Mouse (Mus musculus) erythroid progenitor cell, adult 5-6 weeks (primary cell): ENCODE data around the gene BC030500. TPM values are rescaled to one million over a fixed set of nuclear protein-coding genes. Genes with fewer than 3 reads are reported as not detected.

ENCODE experiments used
- ATAC-seq: replicated peaks from 2 replicates; pipeline ENCODE4 v1.8.0; 2016; ENCODE audit warnings: moderate number of reproducible peaks, mild to moderate bottlenecking, moderate TSS enrichment, inconsistent platforms; ENCODE audit not compliant: poor library complexity, low FRiP score, severe bottlenecking
- total RNA-seq, 2 experiments: library from RNA; stranded (forward) in 1 of 2; stranded (reverse) in 1 of 2; fragments of 150-400 nt in 1 of 2; fragments of 186-747, 209-891 nt in 1 of 2; gene quantifications; 2 replicates each; pipeline versions ENCODE4 v1.2.3 to v1.2.4; 2015 to 2017; ENCODE audit warnings: low replicate concordance in 2 of 2

BC030500 gene
- total RNA-seq (2015; ENCODE audit: low replicate concordance) (not detected in 2 replicates), total RNA-seq (2017; ENCODE audit: low replicate concordance) (not detected in 2 replicates)

DNA sequence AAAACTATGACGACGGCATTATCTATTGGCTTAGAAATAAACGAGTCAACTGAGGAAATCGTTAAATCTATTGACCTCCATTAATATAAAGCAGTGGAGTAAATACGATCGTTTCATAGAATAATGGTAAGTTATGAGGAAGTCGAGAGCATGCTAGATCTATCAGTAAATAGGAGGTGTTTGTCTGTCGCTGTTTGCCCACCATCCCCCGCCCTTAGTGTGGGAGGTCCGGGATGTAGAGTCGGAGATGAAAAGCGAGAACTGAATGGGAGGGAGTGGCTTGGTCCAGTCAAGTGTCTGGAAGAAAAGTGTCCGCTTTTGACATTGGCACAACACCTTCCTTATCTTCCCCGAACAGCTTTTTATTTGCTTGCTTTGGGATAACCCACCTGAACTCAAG is at the start of gene BC030500:
BC030500 (plus strand) TSS at position 79 of the 400 bp plus-strand sequence.
- no peak for ATAC-seq

DNA sequence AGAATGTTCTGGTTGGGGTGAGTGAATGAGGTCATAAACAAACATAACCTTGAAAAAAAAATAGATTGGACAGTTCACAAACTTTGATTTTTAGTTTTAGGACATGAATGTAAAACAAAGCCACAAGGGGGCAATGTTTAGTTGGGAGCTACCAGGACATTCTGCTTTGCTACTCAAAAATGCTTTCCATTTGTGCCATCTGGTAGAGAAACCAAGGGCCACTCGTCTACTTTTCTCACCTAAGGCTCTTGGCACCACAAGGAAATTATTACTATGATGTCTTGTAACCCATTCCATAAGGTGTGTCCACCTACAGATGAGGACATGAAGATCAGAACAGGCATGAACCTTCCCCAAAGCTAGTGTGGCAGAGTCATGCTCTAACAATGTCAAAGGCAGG is 25.1 kb upstream of the BC030500 start:
- no peak for ATAC-seq

- no peak for ATAC-seq
These were observed 21.0 kb upstream of the BC030500 start for GRCm38 (mm10) chr8:58890591-58890990.

- ATAC-seq = no peak
These were observed 15.6 kb upstream of the BC030500 start for GRCm38 (mm10) chr8:58895960-58896359.

DNA sequence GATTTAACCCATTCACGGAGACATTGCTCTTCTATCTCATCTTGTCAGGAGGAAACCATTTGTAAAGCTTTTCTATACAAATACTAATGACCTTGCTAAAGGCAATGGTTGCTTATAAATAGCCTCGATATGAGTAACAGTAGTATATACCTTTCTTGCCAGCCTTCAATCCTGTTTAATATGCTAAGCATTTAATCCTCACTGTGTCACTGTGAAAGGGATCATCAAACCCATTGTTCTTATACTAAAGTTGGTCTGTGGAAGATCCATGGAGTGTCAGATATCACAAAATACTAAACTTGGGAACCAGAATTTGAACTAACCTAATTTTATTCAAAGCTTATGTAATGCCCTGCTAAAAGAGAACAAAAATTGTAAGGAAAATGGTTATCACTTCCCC is 7.1 kb upstream of the BC030500 start:
- ATAC-seq = no peak

- no peak for ATAC-seq
These were observed 763 bp downstream of the BC030500 start, which contains the start of gene Galntl6 for GRCm38 (mm10) chr8:58912196-58912839. Gene Galntl6 (minus strand): TSS chr8:58912640.

- ATAC-seq = no peak
These were observed 1.5 kb downstream of the BC030500 start for GRCm38 (mm10) chr8:58912840-58913639.

- no peak for ATAC-seq
These were observed 2.0 kb downstream of the BC030500 start for GRCm38 (mm10) chr8:58913640-58913968.

DNA sequence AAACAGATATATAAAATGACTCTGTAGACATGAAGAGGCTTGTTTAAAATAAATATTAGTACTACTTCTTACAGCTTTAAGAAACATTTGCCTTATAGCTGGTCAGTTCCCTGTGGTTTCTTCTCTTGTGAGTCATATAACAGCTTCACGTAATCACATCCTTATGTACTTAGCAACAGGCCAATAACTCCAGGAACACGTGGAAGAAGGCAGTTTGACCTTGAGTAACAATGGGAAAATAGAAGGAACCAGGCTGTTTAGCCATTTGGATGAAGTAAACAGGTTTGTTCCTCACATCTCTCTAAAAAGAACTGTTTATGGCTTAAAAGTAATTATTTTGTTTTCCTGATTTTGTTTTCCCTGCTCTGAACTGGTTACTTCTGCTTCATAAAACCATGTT is 3.6 kb downstream of the BC030500 start:
- ATAC-seq = no peak

DNA sequence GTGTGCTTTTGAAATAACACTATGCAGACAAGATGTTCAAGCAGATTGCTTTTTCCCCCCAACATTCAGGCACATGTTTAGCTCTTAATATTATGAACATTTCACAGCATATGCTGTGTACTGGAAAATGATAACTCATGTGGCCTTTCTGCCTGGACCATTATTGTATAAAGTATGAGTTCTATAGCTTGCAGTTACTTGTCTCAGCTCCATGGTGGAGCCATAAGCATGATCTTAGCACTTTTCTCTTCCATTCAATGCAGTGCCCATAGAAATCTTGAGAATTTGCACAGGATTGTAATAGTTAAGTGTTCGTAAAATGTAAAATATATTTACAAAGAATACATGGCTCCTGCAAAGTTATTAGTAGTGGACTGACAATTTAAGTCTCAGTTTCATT is 19.5 kb downstream of the BC030500 start:
- ATAC-seq = no peak

- no peak for ATAC-seq
These were observed 32.2 kb downstream of the BC030500 start for GRCm38 (mm10) chr8:58943773-58944172.

DNA sequence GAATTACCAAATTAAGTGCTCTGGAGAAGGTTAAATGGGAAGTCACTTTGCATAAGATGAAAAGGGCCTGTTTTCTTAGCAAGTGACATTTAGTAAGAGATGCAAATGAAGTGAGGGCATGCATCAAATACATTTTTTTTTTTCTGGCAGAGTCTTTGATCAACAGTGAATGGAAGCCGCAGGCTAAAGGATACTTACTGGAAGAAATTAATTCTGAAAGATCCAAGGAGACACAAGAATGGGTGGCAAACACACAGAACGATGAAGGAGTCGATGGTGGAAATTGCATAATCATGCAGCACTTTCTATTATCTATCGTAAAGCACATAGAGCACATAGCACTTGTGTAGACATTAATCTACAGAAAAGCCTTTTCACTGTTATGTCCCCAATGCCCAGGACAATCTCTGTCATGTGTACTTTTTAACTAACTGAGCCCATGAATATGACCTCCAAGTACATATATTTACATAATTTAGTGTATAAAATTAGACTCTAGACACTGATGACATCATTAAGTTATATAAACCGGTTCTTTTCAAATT is 45.7 kb downstream of the BC030500 start:
- ATAC-seq = no peak

Other genes with a start within 250 kb of the BC030500 start
- not detected in 2 replicates for gene Galntl6, start 885 bp downstream of the BC030500 start, total RNA-seq (2015; ENCODE audit: low replicate concordance)
- not detected in 2 replicates for gene Galntl6, start 885 bp downstream of the BC030500 start, total RNA-seq (2017; ENCODE audit: low replicate concordance)